Mouse (Mus musculus): ENCODE data around the gene Kdf1. TPM values are rescaled to one million over a fixed set of nuclear protein-coding genes. Genes with fewer than 3 reads are reported as not detected.

Gene Kdf1
- polyA plus RNA-seq, 1 experiment: 0.14 TPM

- no peak for DNase-seq (ENCODE audit: extremely low spot score in 1 of 2, low spot score in 1 of 2)
Observed at GRCm38 (mm10) chr4:133552768-133553447, 34.1 kb downstream of the Kdf1 start, which contains the start of gene Nr0b2. Gene Nr0b2 (plus strand): TSS chr4:133553376.

DNA sequence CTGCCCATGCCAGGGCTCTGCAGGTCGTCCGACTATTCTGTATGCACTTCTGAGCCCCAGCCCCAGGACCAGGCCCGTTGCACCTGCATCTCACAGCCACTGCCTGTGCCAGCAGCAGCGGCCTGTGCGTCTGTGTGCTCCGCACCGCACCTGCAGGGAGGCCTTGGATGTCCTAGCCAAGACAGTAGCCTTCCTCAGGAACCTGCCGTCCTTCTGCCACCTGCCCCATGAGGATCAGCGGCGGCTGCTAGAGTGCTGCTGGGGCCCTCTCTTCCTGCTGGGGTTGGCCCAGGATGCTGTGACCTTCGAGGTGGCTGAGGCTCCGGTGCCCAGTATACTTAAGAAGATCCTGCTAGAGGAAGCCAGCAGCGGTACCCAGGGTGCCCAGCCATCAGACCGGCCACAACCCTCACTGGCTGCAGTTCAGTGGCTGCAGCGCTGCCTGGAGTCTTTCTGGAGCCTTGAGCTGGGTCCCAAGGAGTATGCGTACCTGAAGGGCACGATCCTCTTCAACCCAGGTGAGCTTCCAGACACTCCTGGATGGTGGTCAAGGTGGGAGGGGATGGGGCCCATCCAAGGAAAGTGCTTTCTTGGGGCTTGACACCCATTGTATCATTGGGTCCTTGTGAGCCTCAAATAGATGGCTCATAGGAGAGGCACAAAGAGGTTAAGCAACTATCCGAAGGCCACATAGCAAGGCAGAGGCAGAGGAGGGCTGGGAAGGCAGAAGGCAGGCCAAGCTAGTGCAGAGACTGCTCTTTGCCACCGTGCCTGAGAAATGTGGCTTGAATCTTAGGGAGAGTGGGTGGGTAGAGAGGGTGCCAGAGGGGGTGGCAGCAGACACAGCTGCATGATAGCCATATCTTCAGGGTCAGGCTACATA is 34.9 kb downstream of the Kdf1 start:
- DNase-seq (ENCODE audit: extremely low spot score in 1 of 2, low spot score in 1 of 2): no peak

GRCm38 (mm10) chr4:133557041-133557717 is 38.4 kb downstream of the Kdf1 start:
- DNase-seq (ENCODE audit: extremely low spot score in 1 of 2, low spot score in 1 of 2): no peak

- DNase-seq (ENCODE audit: extremely low spot score in 1 of 2, low spot score in 1 of 2): no peak
Observed at GRCm38 (mm10) chr4:133559846-133560245, 41.1 kb downstream of the Kdf1 start.

DNA sequence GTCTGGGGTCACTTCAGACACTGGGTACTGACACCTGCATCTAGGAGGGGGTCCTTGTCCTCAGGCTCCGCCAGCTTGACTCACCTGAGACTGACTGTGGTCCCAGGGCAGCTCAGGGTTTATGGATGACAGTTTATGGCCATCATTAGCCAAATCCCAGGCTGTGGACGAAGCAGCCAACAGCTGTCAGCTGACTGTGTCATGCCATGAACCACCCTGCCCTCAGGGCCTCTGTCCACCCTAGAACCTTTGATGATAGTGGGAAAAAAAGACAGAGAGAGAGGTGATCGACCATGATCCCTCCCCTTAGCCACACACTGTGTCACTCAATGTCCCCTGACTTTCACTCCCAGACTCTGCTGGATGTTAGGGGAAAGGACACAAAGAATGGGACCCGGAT is 42.9 kb downstream of the Kdf1 start:
- no peak for DNase-seq (ENCODE audit: extremely low spot score in 1 of 2, low spot score in 1 of 2)

- no peak for DNase-seq (ENCODE audit: extremely low spot score in 1 of 2, low spot score in 1 of 2)
Observed at GRCm38 (mm10) chr4:133563123-133563571, 44.4 kb downstream of the Kdf1 start.

- DNase-seq (ENCODE audit: extremely low spot score in 1 of 2, low spot score in 1 of 2): no peak
Observed at GRCm38 (mm10) chr4:133567251-133567650, 48.5 kb downstream of the Kdf1 start.

DNA sequence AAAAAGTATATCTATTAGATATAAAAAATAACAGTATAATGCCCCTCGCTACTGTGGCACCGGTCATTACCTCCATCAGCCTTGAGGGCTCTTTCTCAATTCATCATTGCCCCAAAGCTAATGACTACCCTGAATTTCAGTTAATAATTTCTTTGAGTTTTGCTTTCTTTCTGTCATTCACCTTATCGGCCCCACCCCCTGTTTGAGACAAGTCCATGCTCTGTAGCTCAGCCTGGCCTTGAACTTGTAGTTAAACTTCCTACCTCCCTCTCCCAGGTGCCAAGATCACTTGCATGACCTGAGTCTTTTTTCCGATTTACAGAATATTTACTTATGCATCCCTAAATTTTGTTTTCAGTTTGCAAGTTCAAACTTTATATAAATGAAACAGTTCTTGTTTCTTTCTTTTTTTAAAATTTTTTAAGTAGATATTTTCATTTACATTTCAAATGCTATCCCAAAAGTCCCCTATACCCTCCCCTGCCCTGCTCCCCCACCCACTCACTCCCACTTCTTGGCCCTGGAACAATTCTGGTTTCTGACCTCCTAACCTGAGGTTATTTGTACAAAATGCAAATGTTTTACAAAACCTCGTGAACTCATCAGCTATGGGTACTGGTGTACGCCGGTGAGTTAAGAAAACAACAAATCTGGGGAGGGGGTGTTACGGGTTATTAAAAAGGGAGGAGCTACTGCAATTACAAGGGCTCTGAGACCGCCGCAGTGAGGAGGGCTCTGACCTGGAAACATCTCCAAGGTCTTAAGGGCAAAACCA is 50.7 kb downstream of the Kdf1 start:
- no peak for DNase-seq (ENCODE audit: extremely low spot score in 1 of 2, low spot score in 1 of 2)

- DNase-seq (ENCODE audit: extremely low spot score in 1 of 2, low spot score in 1 of 2): no peak
Observed at GRCm38 (mm10) chr4:133570066-133570466, 51.3 kb downstream of the Kdf1 start.

GRCm38 (mm10) chr4:133574070-133574842 is 55.5 kb downstream of the Kdf1 start, which contains the start of gene Gpatch3:
Gene Gpatch3 (plus strand): TSS chr4:133574745.
- peak; percentile 82 to 94 for DNase-seq (ENCODE audit: extremely low spot score in 1 of 2, low spot score in 1 of 2)

- DNase-seq (ENCODE audit: extremely low spot score in 1 of 2, low spot score in 1 of 2): no peak
Observed at GRCm38 (mm10) chr4:133574843-133575202, 56.1 kb downstream of the Kdf1 start.

GRCm38 (mm10) chr4:133577983-133578382 is 59.2 kb downstream of the Kdf1 start:
- no peak for DNase-seq (ENCODE audit: extremely low spot score in 1 of 2, low spot score in 1 of 2)

Other genes starting within 250 kb of the Kdf1 start
- 152 and 156 TPM in 2 replicates for gene Tmem222, start 241.2 kb upstream of the Kdf1 start, polyA plus RNA-seq (2012; rRNA removed)
- 43.0 and 46.2 TPM in 2 replicates for gene Wdtc1, start 165.5 kb upstream of the Kdf1 start, polyA plus RNA-seq (2012; rRNA removed)
- 43.5 and 43.9 TPM in 2 replicates for gene Slc9a1, start 149.3 kb upstream of the Kdf1 start, polyA plus RNA-seq (2012; rRNA removed)
- 0.08 TPM in 2 replicates for gene Tent5b, start 38.8 kb upstream of the Kdf1 start, polyA plus RNA-seq (2012; rRNA removed)
- 134 and 162 TPM in 2 replicates for gene Trnp1, start 20.4 kb upstream of the Kdf1 start, polyA plus RNA-seq (2012; rRNA removed)
- gene Nudc, start 27.0 kb downstream of the Kdf1 start, polyA plus RNA-seq (2012; rRNA removed): 210 and 219 TPM in 2 replicates
- gene Nr0b2, start 34.4 kb downstream of the Kdf1 start, polyA plus RNA-seq (2012; rRNA removed): not detected in 2 replicates
- gene Gpatch3, start 55.8 kb downstream of the Kdf1 start, polyA plus RNA-seq (2012; rRNA removed): 7.0 and 7.5 TPM in 2 replicates
- gene Gpn2, start 65.4 kb downstream of the Kdf1 start, polyA plus RNA-seq (2012; rRNA removed): 18.9 and 22.4 TPM in 2 replicates
- 2.5 and 2.9 TPM in 2 replicates for gene Sfn, start 83.2 kb downstream of the Kdf1 start, polyA plus RNA-seq (2012; rRNA removed)
- 38.5 and 43.3 TPM in 2 replicates for gene Zdhhc18, start 131.2 kb downstream of the Kdf1 start, polyA plus RNA-seq (2012; rRNA removed)
- 7.5 and 8.2 TPM in 2 replicates for gene Pigv, start 153.7 kb downstream of the Kdf1 start, polyA plus RNA-seq (2012; rRNA removed)
- 57.0 and 57.7 TPM in 2 replicates for gene Arid1a, start 237.8 kb downstream of the Kdf1 start, polyA plus RNA-seq (2012; rRNA removed)